Mouse (Mus musculus): ENCODE data around the gene Nipal3. TPM values are rescaled to one million over a fixed set of nuclear protein-coding genes. Genes with fewer than 3 reads are reported as not detected.

The Nipal3 gene
- polyA plus RNA-seq, 1 experiment from 2014 or later: 3.6 TPM

- H3K4me2 ChIP-seq: no peak overlapping the region
- no peak overlapping the region for H3K27ac ChIP-seq
- no peak for ATAC-seq
- H3K36me3 ChIP-seq: no peaks in the 10 kb centered on the region
- WGBS (ENCODE audit: insufficient replicate concordance): 31% methylated on average over 6 of the region's 7 CpGs
- no peaks in the 10 kb centered on the region for H3K4me1 ChIP-seq
- H3K9ac ChIP-seq: no peak overlapping the region
- H3K9me3 ChIP-seq (replicated peaks): no peaks in the 10 kb centered on the region
- peaks cover 36% of the 10 kb centered on the region for H3K27me3 ChIP-seq (replicated peaks)
- no peak overlapping the region for H3K4me3 ChIP-seq
Observed at GRCm38 (mm10) chr4:135523939-135524338, 29.1 kb upstream of the Nipal3 start.

GRCm38 (mm10) chr4:135520421-135520820, 25.6 kb upstream of the Nipal3 start:
- no peak for ATAC-seq
- H3K27ac ChIP-seq: no peak overlapping the region
- H3K36me3 ChIP-seq: no peaks in the 10 kb centered on the region
- no peaks in the 10 kb centered on the region for H3K9me3 ChIP-seq (replicated peaks)
- no peak overlapping the region for H3K9ac ChIP-seq
- H3K4me2 ChIP-seq: no peak overlapping the region
- no peaks in the 10 kb centered on the region for H3K4me1 ChIP-seq
- H3K27me3 ChIP-seq (replicated peaks): peaks cover 37% of the 10 kb centered on the region
- WGBS (ENCODE audit: insufficient replicate concordance): 54% methylated on average over 9 of the region's 9 CpGs
- H3K4me3 ChIP-seq: no peak overlapping the region

- H3K27me3 ChIP-seq (replicated peaks): 0 out of 2 replicates have a peak, but pooled peaks cover 23% of the 10 kb centered on the region
- H3K36me3 ChIP-seq: no peaks in the 10 kb centered on the region
- no peak overlapping the region for H3K27ac ChIP-seq
- H3K4me1 ChIP-seq: no peaks in the 10 kb centered on the region
- no peak overlapping the region for H3K9ac ChIP-seq
- 67% methylated on average over 12 of the region's 12 CpGs for WGBS (ENCODE audit: insufficient replicate concordance)
- no peaks in the 10 kb centered on the region for H3K9me3 ChIP-seq (replicated peaks)
- ATAC-seq: no peak
- H3K4me3 ChIP-seq: no peak overlapping the region
- H3K4me2 ChIP-seq: no peak overlapping the region
Observed at GRCm38 (mm10) chr4:135518135-135518534, 23.3 kb upstream of the Nipal3 start.

- 45% methylated on average over 15 of the region's 15 CpGs for WGBS (ENCODE audit: insufficient replicate concordance)
- no peaks in the 10 kb centered on the region for H3K4me1 ChIP-seq
- H3K27ac ChIP-seq: no peak overlapping the region
- H3K4me3 ChIP-seq: no peak overlapping the region
- peaks cover 35% of the 10 kb centered on the region for H3K27me3 ChIP-seq (replicated peaks)
- no peak overlapping the region for H3K9ac ChIP-seq
- H3K36me3 ChIP-seq: no peaks in the 10 kb centered on the region
- no peak for ATAC-seq
- H3K4me2 ChIP-seq: no peak overlapping the region
- no peaks in the 10 kb centered on the region for H3K9me3 ChIP-seq (replicated peaks)
Observed at GRCm38 (mm10) chr4:135516351-135517316, 21.8 kb upstream of the Nipal3 start.

GRCm38 (mm10) chr4:135514925-135515324, 20.1 kb upstream of the Nipal3 start:
- Histone ChIP-seq H3K27me3 (replicated peaks) (peaks cover 45% of the 10 kb centered on the region), H3K27ac (no peak overlapping the region), H3K4me3 (no peak overlapping the region), H3K9ac (no peak overlapping the region), H3K36me3 (no peaks in the 10 kb centered on the region), H3K4me1 (no peaks in the 10 kb centered on the region), H3K4me2 (no peak overlapping the region), H3K9me3 (replicated peaks) (no peaks in the 10 kb centered on the region)
- ATAC-seq: no peak
- 72% methylated on average over 14 of the region's 14 CpGs for WGBS (ENCODE audit: insufficient replicate concordance)

GRCm38 (mm10) chr4:135513865-135514264, 19.0 kb upstream of the Nipal3 start:
- Histone ChIP-seq H3K27me3 (replicated peaks) (peaks cover 45% of the 10 kb centered on the region), H3K4me2 (no peak overlapping the region), H3K27ac (no peak overlapping the region), H3K4me3 (no peak overlapping the region), H3K9ac (no peak overlapping the region), H3K36me3 (no peaks in the 10 kb centered on the region), H3K9me3 (replicated peaks) (no peaks in the 10 kb centered on the region), H3K4me1 (no peaks in the 10 kb centered on the region)
- 71% methylated on average over 7 of the region's 7 CpGs for WGBS (ENCODE audit: insufficient replicate concordance)
- ATAC-seq: no peak

- H3K9ac ChIP-seq: no peak overlapping the region
- H3K9me3 ChIP-seq (replicated peaks): no peaks in the 10 kb centered on the region
- no peak overlapping the region for H3K27ac ChIP-seq
- H3K4me3 ChIP-seq: no peak overlapping the region
- peaks cover 28% of the 10 kb centered on the region for H3K27me3 ChIP-seq (replicated peaks)
- no peak overlapping the region for H3K4me2 ChIP-seq
- H3K36me3 ChIP-seq: no peaks in the 10 kb centered on the region
- H3K4me1 ChIP-seq: peaks cover 18% of the 10 kb centered on the region
- no peak for ATAC-seq
- WGBS (ENCODE audit: insufficient replicate concordance): 68% methylated on average over 12 of the region's 12 CpGs
Observed at GRCm38 (mm10) chr4:135509515-135509914, 14.7 kb upstream of the Nipal3 start.

GRCm38 (mm10) chr4:135508419-135509039, 13.7 kb upstream of the Nipal3 start:
- Histone ChIP-seq H3K27ac (peak overlapping the region; percentile 52; the same call in 1 of the 2 replicates), H3K4me3 (no peak overlapping the region), H3K4me1 (peaks cover 18% of the 10 kb centered on the region), H3K4me2 (peak overlapping the region; percentile 17; the same call in 1 of the 2 replicates), H3K27me3 (replicated peaks) (peaks cover 28% of the 10 kb centered on the region), H3K9me3 (replicated peaks) (no peaks in the 10 kb centered on the region), H3K9ac (no peak overlapping the region), H3K36me3 (no peaks in the 10 kb centered on the region)
- 21% methylated on average over 13 of the region's 13 CpGs for WGBS (ENCODE audit: insufficient replicate concordance)
- ATAC-seq: no peak

GRCm38 (mm10) chr4:135507547-135508350, 12.9 kb upstream of the Nipal3 start:
- H3K4me2 ChIP-seq: peak overlapping the region; percentile 68
- H3K36me3 ChIP-seq: no peaks in the 10 kb centered on the region
- ATAC-seq: peak; percentile 87
- H3K27ac ChIP-seq: peak overlapping the region; percentile 52
- H3K9ac ChIP-seq: peak overlapping the region; percentile 57
- 10% methylated on average over 22 of the region's 22 CpGs for WGBS (ENCODE audit: insufficient replicate concordance)
- H3K4me1 ChIP-seq: peaks cover 18% of the 10 kb centered on the region
- H3K4me3 ChIP-seq: peak overlapping the region; percentile 47
- peaks cover 23% of the 10 kb centered on the region for H3K27me3 ChIP-seq (replicated peaks)
- H3K9me3 ChIP-seq (replicated peaks): no peaks in the 10 kb centered on the region

- ATAC-seq: no peak
- WGBS (ENCODE audit: insufficient replicate concordance): 60% methylated on average over 11 of the region's 11 CpGs
Observed at GRCm38 (mm10) chr4:135505794-135506193, 11.0 kb upstream of the Nipal3 start.

GRCm38 (mm10) chr4:135501587-135501986, 6.7 kb upstream of the Nipal3 start:
- Histone ChIP-seq H3K36me3 (no peaks in the 10 kb centered on the region), H3K4me2 (no peak overlapping the region), H3K9ac (no peak overlapping the region), H3K9me3 (replicated peaks) (peaks cover 9% of the 10 kb centered on the region), H3K4me3 (no peak overlapping the region), H3K4me1 (peaks cover 19% of the 10 kb centered on the region), H3K27ac (no peak overlapping the region), H3K27me3 (replicated peaks) (no peaks in the 10 kb centered on the region)
- ATAC-seq: no peak
- 30% methylated on average over 4 of the region's 4 CpGs for WGBS (ENCODE audit: insufficient replicate concordance)

More at GRCm38 (mm10) chr4:135505794-135506193, 11.0 kb upstream of the Nipal3 start:
- Histone ChIP-seq H3K27ac (no peak overlapping the region), H3K9ac (no peak overlapping the region), H3K4me3 (no peak overlapping the region), H3K4me1 (peaks cover 18% of the 10 kb centered on the region), H3K27me3 (replicated peaks) (peaks cover 6% of the 10 kb centered on the region; the same call in 1 of the 2 replicates), H3K36me3 (no peaks in the 10 kb centered on the region), H3K9me3 (replicated peaks) (peaks cover 4% of the 10 kb centered on the region), H3K4me2 (no peak overlapping the region)

All from liver, embryonic 12.5 days (tissue).